Mouse (Mus musculus) CH12.LX (cell line): ENCODE data around the gene B3galt4. TPM values are rescaled to one million over a fixed set of nuclear protein-coding genes. Genes with fewer than 3 reads are reported as not detected.

Experiments used
- DNase-seq: peaks from one replicate; pipeline ENCODE4 v3.0.0-alpha.2; 2013; ENCODE audit errors: extremely low read depth
- H3K27ac ChIP-seq: 2 replicates; pipeline ENCODE4 v1.5.1; 2012; ENCODE audit warnings: low read depth, mild to moderate bottlenecking, control low read depth, moderate library complexity; ENCODE audit not compliant: insufficient read depth
- H3K27me3 ChIP-seq: replicated peaks from 2 replicates; pipeline ENCODE3; 2012; ENCODE audit warnings: inconsistent platforms
- H3K36me3 ChIP-seq, 2 experiments: replicated peaks in 1 of 2; 2 replicates each; pipeline versions ENCODE3 to v1.6.1; 2012; ENCODE audit warnings: inconsistent platforms in 1 of 2, low read length in 1 of 2, mild to moderate bottlenecking in 1 of 2, mixed read lengths in 1 of 2, moderate library complexity in 1 of 2; ENCODE audit not compliant: control insufficient read depth in 1 of 2, insufficient read depth in 1 of 2
- H3K4me1 ChIP-seq, 2 experiments: 2 replicates each; pipeline ENCODE4 v1.6.1; 2012; ENCODE audit warnings: inconsistent platforms in 1 of 2, moderate library complexity in 1 of 2; ENCODE audit not compliant: insufficient read depth in 2 of 2, control insufficient read depth in 1 of 2
- H3K4me2 ChIP-seq: 2 replicates; pipeline ENCODE4 v1.6.1; 2012; ENCODE audit warnings: low read depth, mild to moderate bottlenecking, control low read depth; ENCODE audit not compliant: poor library complexity, insufficient read depth, severe bottlenecking
- H3K4me3 ChIP-seq, 3 experiments: fragments of 150-350 bp in 1 of 3; sonication (generic) in 1 of 3; replicated peaks in 1 of 3; 2 replicates each; pipeline versions ENCODE3 to v1.5.1; 2011 to 2012; ENCODE audit warnings: low read depth in 2 of 3, low read length in 2 of 3, mild to moderate bottlenecking in 2 of 3, moderate library complexity in 2 of 3, control low read depth in 1 of 3, improper control_type of control experiment in 1 of 3, inconsistent platforms in 1 of 3, mixed read lengths in 1 of 3; ENCODE audit not compliant: poor library complexity in 1 of 3
- H3K79me2 ChIP-seq: replicated peaks from 2 replicates; pipeline ENCODE4 v1.6.1; 2012; ENCODE audit warnings: mild to moderate bottlenecking, moderate library complexity; ENCODE audit not compliant: control insufficient read depth, poor library complexity, insufficient read depth, severe bottlenecking; ENCODE audit errors: extremely low read depth
- H3K9ac ChIP-seq: 2 replicates; pipeline ENCODE4 v1.6.1; 2012; ENCODE audit warnings: low read depth, mild to moderate bottlenecking, control low read depth, moderate library complexity; ENCODE audit not compliant: insufficient read depth
- H3K9me3 ChIP-seq: replicated peaks from 2 replicates; pipeline ENCODE3; 2012; ENCODE audit warnings: low read length, inconsistent platforms, mixed read lengths
- E2F4 ChIP-seq: IDR thresholded peaks from 2 replicates; pipeline ENCODE4 v1.6.1; 2011; ENCODE audit warnings: low read depth, low read length, improper control_type of control experiment; ENCODE audit not compliant: insufficient replicate concordance
- IRF4 ChIP-seq: IDR thresholded peaks from 2 replicates; pipeline ENCODE4 v1.6.1; 2014; ENCODE audit warnings: low read depth, mild to moderate bottlenecking, inconsistent platforms, low read length, improper control_type of control experiment
- JUN ChIP-seq: IDR thresholded peaks from 2 replicates; pipeline ENCODE4 v1.6.1; 2011; ENCODE audit warnings: low read depth, mild to moderate bottlenecking, low read length, improper control_type of control experiment, moderate library complexity; ENCODE audit not compliant: insufficient read depth
- KAT2A ChIP-seq: IDR thresholded peaks from 2 replicates; pipeline ENCODE4 v1.6.1; 2012; ENCODE audit warnings: low read length, improper control_type of control experiment, inconsistent platforms; ENCODE audit not compliant: insufficient replicate concordance
- MAFK ChIP-seq: IDR thresholded peaks from 2 replicates; pipeline ENCODE4 v1.6.1; 2011; ENCODE audit warnings: low read length, improper control_type of control experiment; ENCODE audit not compliant: insufficient replicate concordance
- MAZ ChIP-seq: IDR thresholded peaks from 2 replicates; pipeline ENCODE4 v1.6.1; 2012; ENCODE audit warnings: low read depth, mild to moderate bottlenecking, inconsistent platforms, low read length, improper control_type of control experiment, moderate library complexity
- MYC ChIP-seq: IDR thresholded peaks from 2 replicates; pipeline ENCODE4 v1.6.1; 2011; ENCODE audit warnings: low read depth, mild to moderate bottlenecking, improper control_type of control experiment, low read length
- POLR2AphosphoS2 ChIP-seq: IDR thresholded peaks from 2 replicates; pipeline ENCODE4 v1.6.1; 2011; ENCODE audit warnings: low read depth, low read length, improper control_type of control experiment
- RAD21 ChIP-seq: IDR thresholded peaks from 2 replicates; pipeline ENCODE4 v1.6.1; 2011; ENCODE audit warnings: low read depth, mild to moderate bottlenecking, low read length, improper control_type of control experiment, moderate library complexity
- RCOR1 ChIP-seq: conservative IDR thresholded peaks from 2 replicates; pipeline ENCODE4 v1.6.1; 2012; ENCODE audit warnings: low read depth, mild to moderate bottlenecking, inconsistent platforms, low read length, improper control_type of control experiment
- UBTF ChIP-seq: IDR thresholded peaks from 2 replicates; pipeline ENCODE4 v1.6.1; 2012; ENCODE audit warnings: low read depth, mild to moderate bottlenecking, inconsistent platforms, low read length, improper control_type of control experiment, moderate library complexity
- ZNF384 ChIP-seq: IDR thresholded peaks from 2 replicates; pipeline ENCODE4 v1.6.1; 2012; ENCODE audit warnings: low read depth, low read length, improper control_type of control experiment, inconsistent platforms
- dilution Hi-C: fragments of 300-500 bp; cut with MboI; formaldehyde crosslinking; loops from 2 replicates; pipeline ENCODE4 v1.14.3; 2020; ENCODE audit warnings: low sequenced_read_pairs; ENCODE audit not compliant: extremely low pct_unique_long_range_greater_than_20kb, extremely low pct_ligation_motif_present
- in situ Hi-C: fragments of 300-500 bp; cut with MboI; formaldehyde crosslinking; loops from 3 replicates; pipeline ENCODE4 v1.14.3; 2019; ENCODE audit warnings: low sequenced_read_pairs, low pct_ligation_motif_present, low pct_unique_long_range_greater_than_20kb, mixed read lengths
- polyA plus RNA-seq: library from polyadenylated mRNA; unstranded; fragments of >175 nt; gene quantifications from 2 replicates; pipeline ENCODE4 v1.2.1, GENCODE M21; 2012; ENCODE audit warnings: low read depth; ENCODE audit not compliant: insufficient read length
- total RNA-seq, 2 experiments: library from RNA; depleted of rRNA; stranded (reverse); fragments of 300-350 nt in 1 of 2; fragments of >200 nt in 1 of 2; gene quantifications; 2 replicates each; pipeline ENCODE4 v1.2.3; 2012 to 2014

B3galt4 gene
- total and polyA plus RNA-seq, 3 experiments: 3.7 to 6.2 (median 5.2) TPM

- dilution Hi-C loops (no loop called here), in situ Hi-C loops (no loop called here)
- H3K4me2 ChIP-seq: no peak overlapping the region
- H3K79me2 ChIP-seq: no peaks in the 10 kb centered on the region
- no peaks in the 10 kb centered on the region for H3K36me3 ChIP-seq
- H3K27ac ChIP-seq: no peak overlapping the region
- no peak for DNase-seq
- no peak overlapping the region for H3K9ac ChIP-seq
- no peaks in the 10 kb centered on the region for H3K9me3 ChIP-seq
- no peak overlapping the region for H3K4me3 ChIP-seq
- peaks cover 0 to 10% of the 10 kb centered on the region in 2 experiments; a peak in 2 of 4 replicates for H3K4me1 ChIP-seq
- H3K27me3 ChIP-seq: no peaks in the 10 kb centered on the region
- TF ChIP-seq KAT2A: no peak
- no peak for TF ChIP-seq RCOR1
- no peak for TF ChIP-seq MAFK
- no peak for TF ChIP-seq RAD21
- TF ChIP-seq MAZ: no peak
- no peak for TF ChIP-seq JUN
- TF ChIP-seq IRF4: no peak
- TF ChIP-seq POLR2AphosphoS2: no peak
- no peak for TF ChIP-seq MYC
- no peak for TF ChIP-seq E2F4
- no peak for TF ChIP-seq ZNF384
- no peak for TF ChIP-seq UBTF
These were observed 50.9 kb downstream of the B3galt4 start for GRCm38 (mm10) chr17:33900281-33900988.

Other genes with a start within 250 kb of the B3galt4 start
Only the 20 nearest of the 32 such genes appear.
- 4,496 and 4,575 TPM in 2 replicates for gene Rps28, start 126.9 kb downstream of the B3galt4 start, total RNA-seq (2012; rRNA removed)
- gene Rps28, start 126.9 kb downstream of the B3galt4 start, total RNA-seq (2014; rRNA removed): 696 and 765 TPM in 2 replicates
- gene Rps28, start 126.9 kb downstream of the B3galt4 start, polyA plus RNA-seq: 782 and 837 TPM in 2 replicates
- gene Ndufa7, start 126.9 kb downstream of the B3galt4 start, total RNA-seq (2012; rRNA removed): 316 and 364 TPM in 2 replicates
- gene Ndufa7, start 126.9 kb downstream of the B3galt4 start, total RNA-seq (2014; rRNA removed): 168 and 194 TPM in 2 replicates
- 153 and 164 TPM in 2 replicates for gene Ndufa7, start 126.9 kb downstream of the B3galt4 start, polyA plus RNA-seq
- gene Cd320, start 108.4 kb downstream of the B3galt4 start, total RNA-seq (2012; rRNA removed): 53.7 and 57.1 TPM in 2 replicates
- gene Cd320, start 108.4 kb downstream of the B3galt4 start, total RNA-seq (2014; rRNA removed): 67.1 and 84.2 TPM in 2 replicates
- gene Cd320, start 108.4 kb downstream of the B3galt4 start, polyA plus RNA-seq: 45.3 and 50.9 TPM in 2 replicates
- gene Gm7029, start 77.7 kb downstream of the B3galt4 start, total RNA-seq (2012; rRNA removed): not detected in 2 replicates
- not detected in 2 replicates for gene Gm7029, start 77.7 kb downstream of the B3galt4 start, total RNA-seq (2014; rRNA removed)
- not detected in 2 replicates for gene Gm7029, start 77.7 kb downstream of the B3galt4 start, polyA plus RNA-seq
- 22.3 and 23.0 TPM in 2 replicates for gene Kifc1, start 60.8 kb downstream of the B3galt4 start, total RNA-seq (2012; rRNA removed)
- 15.2 and 16.0 TPM in 2 replicates for gene Kifc1, start 60.8 kb downstream of the B3galt4 start, total RNA-seq (2014; rRNA removed)
- 41.2 and 46.6 TPM in 2 replicates for gene Kifc1, start 60.8 kb downstream of the B3galt4 start, polyA plus RNA-seq
- gene Platr17, start 46.4 kb downstream of the B3galt4 start, total RNA-seq (2012; rRNA removed): not detected in 2 replicates
- not detected in 2 replicates for gene Platr17, start 46.4 kb downstream of the B3galt4 start, total RNA-seq (2014; rRNA removed)
- not detected in 2 replicates for gene Platr17, start 46.4 kb downstream of the B3galt4 start, polyA plus RNA-seq
- 33.8 and 48.3 TPM in 2 replicates for gene Daxx, start 42.1 kb downstream of the B3galt4 start, total RNA-seq (2012; rRNA removed)
- 31.6 and 32.3 TPM in 2 replicates for gene Daxx, start 42.1 kb downstream of the B3galt4 start, total RNA-seq (2014; rRNA removed)
- 53.0 and 64.7 TPM in 2 replicates for gene Daxx, start 42.1 kb downstream of the B3galt4 start, polyA plus RNA-seq
- 114 and 134 TPM in 2 replicates for gene Tapbp, start 35.6 kb downstream of the B3galt4 start, total RNA-seq (2012; rRNA removed)
- 44.3 and 45.3 TPM in 2 replicates for gene Tapbp, start 35.6 kb downstream of the B3galt4 start, total RNA-seq (2014; rRNA removed)
- gene Tapbp, start 35.6 kb downstream of the B3galt4 start, polyA plus RNA-seq: 96.7 and 116 TPM in 2 replicates
- 21.2 and 23.5 TPM in 2 replicates for gene Zbtb22, start 35.6 kb downstream of the B3galt4 start, total RNA-seq (2012; rRNA removed)
- gene Zbtb22, start 35.6 kb downstream of the B3galt4 start, total RNA-seq (2014; rRNA removed): 11.7 and 12.1 TPM in 2 replicates
- gene Zbtb22, start 35.6 kb downstream of the B3galt4 start, polyA plus RNA-seq: 20.2 and 20.3 TPM in 2 replicates
- 23.0 and 25.6 TPM in 2 replicates for gene Rgl2, start 21.9 kb downstream of the B3galt4 start, total RNA-seq (2012; rRNA removed)
- 20.1 and 20.4 TPM in 2 replicates for gene Rgl2, start 21.9 kb downstream of the B3galt4 start, total RNA-seq (2014; rRNA removed)
- 29.1 and 31.8 TPM in 2 replicates for gene Rgl2, start 21.9 kb downstream of the B3galt4 start, polyA plus RNA-seq
- gene Pfdn6, start 11.1 kb downstream of the B3galt4 start, total RNA-seq (2012; rRNA removed): 140 and 157 TPM in 2 replicates
- gene Pfdn6, start 11.1 kb downstream of the B3galt4 start, total RNA-seq (2014; rRNA removed): 92.3 and 109 TPM in 2 replicates
- 109 and 149 TPM in 2 replicates for gene Pfdn6, start 11.1 kb downstream of the B3galt4 start, polyA plus RNA-seq
- 49.7 and 64.5 TPM in 2 replicates for gene Wdr46, start 10.8 kb downstream of the B3galt4 start, total RNA-seq (2012; rRNA removed)
- gene Wdr46, start 10.8 kb downstream of the B3galt4 start, total RNA-seq (2014; rRNA removed): 36.8 and 39.8 TPM in 2 replicates
- 69.4 and 72.4 TPM in 2 replicates for gene Wdr46, start 10.8 kb downstream of the B3galt4 start, polyA plus RNA-seq
- gene Vps52, start 4.3 kb upstream of the B3galt4 start, total RNA-seq (2012; rRNA removed): 38.2 and 39.9 TPM in 2 replicates
- gene Vps52, start 4.3 kb upstream of the B3galt4 start, total RNA-seq (2014; rRNA removed): 34.3 and 40.6 TPM in 2 replicates
- 73.6 and 76.1 TPM in 2 replicates for gene Vps52, start 4.3 kb upstream of the B3galt4 start, polyA plus RNA-seq
- gene Rps18, start 4.5 kb upstream of the B3galt4 start, total RNA-seq (2012; rRNA removed): 302 and 359 TPM in 2 replicates
- 205 and 246 TPM in 2 replicates for gene Rps18, start 4.5 kb upstream of the B3galt4 start, total RNA-seq (2014; rRNA removed)
- gene Rps18, start 4.5 kb upstream of the B3galt4 start, polyA plus RNA-seq: 913 and 991 TPM in 2 replicates
- 1,488 and 1,753 TPM in 2 replicates for gene H2-K1, start 48.9 kb upstream of the B3galt4 start, total RNA-seq (2012; rRNA removed)
- gene H2-K1, start 48.9 kb upstream of the B3galt4 start, total RNA-seq (2014; rRNA removed): 1,386 and 1,734 TPM in 2 replicates
- 2,472 and 2,496 TPM in 2 replicates for gene H2-K1, start 48.9 kb upstream of the B3galt4 start, polyA plus RNA-seq
- 8.6 and 11.9 TPM in 2 replicates for gene Ring1, start 73.2 kb upstream of the B3galt4 start, total RNA-seq (2012; rRNA removed)
- gene Ring1, start 73.2 kb upstream of the B3galt4 start, total RNA-seq (2014; rRNA removed): 11.5 and 13.7 TPM in 2 replicates
- gene Ring1, start 73.2 kb upstream of the B3galt4 start, polyA plus RNA-seq: 18.0 and 23.1 TPM in 2 replicates
- 44.8 and 47.1 TPM in 2 replicates for gene H2-Ke6, start 76.6 kb upstream of the B3galt4 start, total RNA-seq (2012; rRNA removed)
- gene H2-Ke6, start 76.6 kb upstream of the B3galt4 start, total RNA-seq (2014; rRNA removed): 20.4 and 20.8 TPM in 2 replicates
- 31.7 and 34.5 TPM in 2 replicates for gene H2-Ke6, start 76.6 kb upstream of the B3galt4 start, polyA plus RNA-seq
- gene Slc39a7, start 80.2 kb upstream of the B3galt4 start, total RNA-seq (2012; rRNA removed): 116 and 160 TPM in 2 replicates
- 96.8 and 97.2 TPM in 2 replicates for gene Slc39a7, start 80.2 kb upstream of the B3galt4 start, total RNA-seq (2014; rRNA removed)
- 105 and 108 TPM in 2 replicates for gene Slc39a7, start 80.2 kb upstream of the B3galt4 start, polyA plus RNA-seq
- 42.7 and 47.7 TPM in 2 replicates for gene Rxrb, start 80.3 kb upstream of the B3galt4 start, total RNA-seq (2012; rRNA removed)
- gene Rxrb, start 80.3 kb upstream of the B3galt4 start, total RNA-seq (2014; rRNA removed): 27.0 and 27.4 TPM in 2 replicates
- gene Rxrb, start 80.3 kb upstream of the B3galt4 start, polyA plus RNA-seq: 36.9 and 41.4 TPM in 2 replicates
- 6.0 and 7.6 TPM in 2 replicates for gene Col11a2, start 87.9 kb upstream of the B3galt4 start, total RNA-seq (2012; rRNA removed)
- 3.0 and 4.5 TPM in 2 replicates for gene Col11a2, start 87.9 kb upstream of the B3galt4 start, total RNA-seq (2014; rRNA removed)
- gene Col11a2, start 87.9 kb upstream of the B3galt4 start, polyA plus RNA-seq: 5.8 and 7.2 TPM in 2 replicates